Mouse (Mus musculus): Measurements from ENCODE around the gene Hip1. TPM values are rescaled to one million over a fixed set of nuclear protein-coding genes. Genes with fewer than 3 reads are reported as not detected.

Hip1 gene
- polyA plus RNA-seq, 1 experiment: 0.51 TPM

DNA sequence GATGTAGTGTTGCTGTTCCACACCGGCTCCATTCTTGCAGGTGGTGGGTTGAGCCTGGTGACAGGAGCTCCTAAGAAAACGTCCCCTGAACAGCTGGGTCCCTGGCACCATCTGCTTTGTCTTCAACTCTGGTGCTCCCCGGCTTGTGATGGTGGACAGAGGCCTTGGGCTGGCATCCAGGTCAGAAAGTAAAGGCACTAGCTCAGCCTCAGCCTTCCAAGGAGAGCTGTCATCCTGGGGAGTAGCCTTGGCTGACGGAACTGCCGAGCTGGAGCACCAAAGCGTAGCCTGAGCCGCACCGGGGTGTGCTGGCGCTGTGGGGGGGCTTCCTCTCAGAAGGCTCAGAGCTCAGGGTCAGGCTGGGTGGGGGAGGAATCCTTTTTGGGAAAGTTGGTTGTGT, 134.7 kb downstream of the Hip1 start:
- Histone ChIP-seq H3K27me3 (replicated peaks) (peaks cover 18% of the 10 kb centered on the region), H3K36me3 (replicated peaks; ENCODE audit: low read length) (no peaks in the 10 kb centered on the region), H3K9me3 (no peaks in the 10 kb centered on the region), H3K4me3 (replicated peaks) (no peak overlapping the region), H3K4me1 (no peaks in the 10 kb centered on the region)
- TF ChIP-seq GATA1 (IDR thresholded peaks at IDR 0.05; ENCODE audit: borderline replicate concordance, low read length): no peak
- no peak for TF ChIP-seq FLI1 (IDR thresholded peaks at IDR 0.05; ENCODE audit: low read length)

DNA sequence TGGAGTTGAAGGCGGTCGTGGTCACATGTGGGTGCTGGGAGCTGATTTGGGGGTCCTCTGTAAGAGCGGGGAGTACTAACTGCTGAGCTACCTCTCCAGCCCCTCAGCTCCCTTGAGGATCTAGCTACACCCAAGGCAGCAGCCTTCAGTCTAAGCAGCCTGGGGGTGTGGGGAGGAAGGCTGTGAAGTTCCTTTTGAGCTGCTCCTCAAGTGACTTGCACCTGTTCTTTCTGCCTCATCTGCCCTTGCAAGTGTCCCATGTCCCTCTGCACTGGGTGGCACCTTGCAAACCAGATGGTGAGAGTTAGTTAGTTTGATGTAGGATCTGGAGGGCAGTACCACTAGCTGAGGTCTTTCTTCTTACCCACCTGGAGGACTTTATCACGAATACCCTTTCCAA, 136.8 kb downstream of the Hip1 start:
- Histone ChIP-seq H3K4me1 (no peaks in the 10 kb centered on the region), H3K4me3 (replicated peaks) (no peak overlapping the region), H3K36me3 (replicated peaks; ENCODE audit: low read length) (no peaks in the 10 kb centered on the region), H3K27me3 (replicated peaks) (peaks cover 21% of the 10 kb centered on the region), H3K9me3 (no peaks in the 10 kb centered on the region)
- TF ChIP-seq FLI1 (IDR thresholded peaks at IDR 0.05; ENCODE audit: low read length): no peak
- TF ChIP-seq GATA1 (IDR thresholded peaks at IDR 0.05; ENCODE audit: borderline replicate concordance, low read length): no peak

DNA sequence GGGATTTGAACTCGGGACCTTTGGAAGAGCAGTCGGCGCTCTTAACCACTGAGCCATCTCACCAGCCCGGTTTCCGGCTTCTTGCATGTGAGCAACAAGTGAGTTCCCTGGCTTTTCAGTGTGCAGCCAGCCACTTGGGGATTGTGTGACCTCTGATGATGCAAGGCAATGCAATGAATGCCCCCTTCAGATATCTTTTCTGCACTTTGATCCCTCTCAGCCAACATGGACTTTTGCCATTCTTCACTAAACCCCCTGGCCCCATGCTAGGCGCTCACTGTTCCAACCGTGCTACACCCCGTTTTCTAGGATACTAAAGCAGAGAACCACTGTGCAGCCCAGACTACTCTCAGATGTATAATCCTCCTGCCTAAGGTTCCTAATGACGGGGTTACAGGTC, 139.5 kb downstream of the Hip1 start:
- TF ChIP-seq FLI1 (IDR thresholded peaks at IDR 0.05; ENCODE audit: low read length) (no peak), GATA1 (IDR thresholded peaks at IDR 0.05; ENCODE audit: borderline replicate concordance, low read length) (no peak)
- no peaks in the 10 kb centered on the region for H3K4me1 ChIP-seq
- no peaks in the 10 kb centered on the region for H3K36me3 ChIP-seq (replicated peaks; ENCODE audit: low read length)
- no peak overlapping the region for H3K4me3 ChIP-seq (replicated peaks)
- H3K27me3 ChIP-seq (replicated peaks): peaks cover 18% of the 10 kb centered on the region
- H3K9me3 ChIP-seq: 0 out of 2 replicates have a peak, but pooled peaks cover 3% of the 10 kb centered on the region

DNA sequence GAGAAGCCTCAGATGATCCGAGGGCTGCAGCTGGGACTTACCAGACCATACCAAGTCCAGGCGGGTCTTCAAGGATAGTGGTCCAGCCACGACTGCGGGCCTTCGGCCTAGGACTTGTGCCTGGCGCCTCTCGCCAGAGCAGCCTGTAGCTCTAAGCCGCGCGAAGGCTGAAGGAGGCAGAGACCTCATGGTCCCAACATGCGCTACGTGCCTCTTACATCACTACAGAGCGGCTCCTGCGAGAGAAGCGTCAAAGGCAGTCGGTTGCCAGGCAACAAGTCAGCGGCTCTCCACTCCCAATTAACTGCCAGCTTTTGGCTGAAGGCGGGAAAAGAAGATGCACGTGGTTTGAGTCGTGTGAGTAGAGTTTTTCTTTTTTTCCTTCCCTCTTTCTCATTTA, 140.3 kb downstream of the Hip1 start:
- H3K27me3 ChIP-seq (replicated peaks): peaks cover 18% of the 10 kb centered on the region
- no peaks in the 10 kb centered on the region for H3K36me3 ChIP-seq (replicated peaks; ENCODE audit: low read length)
- H3K4me1 ChIP-seq: no peaks in the 10 kb centered on the region
- H3K4me3 ChIP-seq (replicated peaks): no peak overlapping the region
- 0 out of 2 replicates have a peak, but pooled peaks cover 3% of the 10 kb centered on the region for H3K9me3 ChIP-seq
- no peak for TF ChIP-seq FLI1 (IDR thresholded peaks at IDR 0.05; ENCODE audit: low read length)
- TF ChIP-seq GATA1 (IDR thresholded peaks at IDR 0.05; ENCODE audit: borderline replicate concordance, low read length): no peak

DNA sequence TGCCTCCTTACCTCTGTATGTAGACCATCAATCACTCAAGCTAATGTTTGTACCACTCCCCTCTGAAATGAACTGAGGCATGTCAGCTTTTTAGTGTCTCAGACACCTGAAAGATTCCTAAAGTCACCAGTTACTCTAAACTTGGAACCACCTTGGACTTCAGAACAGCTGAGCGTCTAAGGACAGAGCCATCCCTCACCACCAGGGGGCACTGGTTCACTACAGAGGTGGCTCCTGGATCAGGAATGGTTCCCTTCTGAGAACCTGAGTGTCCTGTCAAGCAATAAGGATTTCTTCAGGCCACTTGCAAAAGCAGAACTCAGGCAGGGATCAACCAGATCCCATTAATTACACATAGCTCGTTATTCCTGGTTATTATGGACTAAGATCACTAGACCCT, 144.7 kb downstream of the Hip1 start:
- Histone ChIP-seq H3K27me3 (replicated peaks) (peaks cover 14% of the 10 kb centered on the region), H3K4me3 (replicated peaks) (no peak overlapping the region), H3K9me3 (0 out of 2 replicates have a peak, but pooled peaks cover 3% of the 10 kb centered on the region), H3K36me3 (replicated peaks; ENCODE audit: low read length) (no peaks in the 10 kb centered on the region), H3K4me1 (peaks cover 14% of the 10 kb centered on the region)
- TF ChIP-seq GATA1 (IDR thresholded peaks at IDR 0.05; ENCODE audit: borderline replicate concordance, low read length) (no peak), FLI1 (IDR thresholded peaks at IDR 0.05; ENCODE audit: low read length) (no peak)

DNA sequence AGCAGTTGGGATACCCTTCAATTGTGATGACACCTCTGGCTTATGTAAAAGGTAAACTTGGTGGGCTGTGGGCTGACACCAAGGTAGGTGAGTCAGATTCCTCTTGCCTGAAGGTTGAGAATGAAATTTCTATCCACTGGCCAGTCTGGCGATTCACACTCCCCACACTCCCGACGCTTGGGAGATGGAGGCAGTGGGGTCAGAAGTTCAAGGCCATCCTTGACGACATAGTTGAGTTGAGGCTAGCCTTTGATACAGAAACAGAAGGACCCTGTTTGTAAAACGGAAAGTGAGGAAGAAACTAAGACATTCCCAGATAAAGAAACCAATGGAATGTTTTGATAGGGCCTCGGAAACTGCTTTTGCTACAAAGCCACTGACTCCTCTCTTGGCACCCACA, 145.5 kb downstream of the Hip1 start:
- H3K9me3 ChIP-seq: 0 out of 2 replicates have a peak, but pooled peaks cover 3% of the 10 kb centered on the region
- H3K27me3 ChIP-seq (replicated peaks): peaks cover 10% of the 10 kb centered on the region
- TF ChIP-seq GATA1 (IDR thresholded peaks at IDR 0.05; ENCODE audit: borderline replicate concordance, low read length) (no peak), FLI1 (IDR thresholded peaks at IDR 0.05; ENCODE audit: low read length) (no peak)
- peak overlapping the region; percentile 1 for H3K4me3 ChIP-seq (replicated peaks)
- no peaks in the 10 kb centered on the region for H3K36me3 ChIP-seq (replicated peaks; ENCODE audit: low read length)
- H3K4me1 ChIP-seq: peaks cover 21% of the 10 kb centered on the region

DNA sequence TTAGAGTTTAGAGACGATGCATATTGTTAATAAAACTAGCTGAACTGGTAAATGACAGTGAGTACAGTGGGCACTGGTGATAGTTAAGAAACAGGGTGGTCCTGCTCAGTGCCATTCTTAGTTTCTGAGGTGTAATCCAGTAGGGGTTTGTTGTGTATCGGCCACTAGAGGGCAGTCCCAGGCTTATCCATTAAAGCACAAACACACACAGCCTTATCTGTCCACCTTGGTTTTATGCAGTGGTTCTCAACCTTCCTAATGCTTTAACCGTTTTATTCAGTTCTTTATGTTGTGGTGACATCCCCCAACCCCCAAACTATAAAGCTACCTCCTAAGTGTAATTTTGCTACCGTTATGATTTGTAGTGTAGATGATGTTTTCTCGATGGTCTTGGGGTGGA, 149.1 kb downstream of the Hip1 start:
- no peak for TF ChIP-seq GATA1 (IDR thresholded peaks at IDR 0.05; ENCODE audit: borderline replicate concordance, low read length)
- no peak for TF ChIP-seq FLI1 (IDR thresholded peaks at IDR 0.05; ENCODE audit: low read length)
- Histone ChIP-seq H3K27me3 (replicated peaks) (peaks cover 10% of the 10 kb centered on the region), H3K9me3 (no peaks in the 10 kb centered on the region), H3K36me3 (replicated peaks; ENCODE audit: low read length) (peaks cover 17% of the 10 kb centered on the region), H3K4me3 (replicated peaks) (no peak overlapping the region), H3K4me1 (peaks cover 44% of the 10 kb centered on the region)

DNA sequence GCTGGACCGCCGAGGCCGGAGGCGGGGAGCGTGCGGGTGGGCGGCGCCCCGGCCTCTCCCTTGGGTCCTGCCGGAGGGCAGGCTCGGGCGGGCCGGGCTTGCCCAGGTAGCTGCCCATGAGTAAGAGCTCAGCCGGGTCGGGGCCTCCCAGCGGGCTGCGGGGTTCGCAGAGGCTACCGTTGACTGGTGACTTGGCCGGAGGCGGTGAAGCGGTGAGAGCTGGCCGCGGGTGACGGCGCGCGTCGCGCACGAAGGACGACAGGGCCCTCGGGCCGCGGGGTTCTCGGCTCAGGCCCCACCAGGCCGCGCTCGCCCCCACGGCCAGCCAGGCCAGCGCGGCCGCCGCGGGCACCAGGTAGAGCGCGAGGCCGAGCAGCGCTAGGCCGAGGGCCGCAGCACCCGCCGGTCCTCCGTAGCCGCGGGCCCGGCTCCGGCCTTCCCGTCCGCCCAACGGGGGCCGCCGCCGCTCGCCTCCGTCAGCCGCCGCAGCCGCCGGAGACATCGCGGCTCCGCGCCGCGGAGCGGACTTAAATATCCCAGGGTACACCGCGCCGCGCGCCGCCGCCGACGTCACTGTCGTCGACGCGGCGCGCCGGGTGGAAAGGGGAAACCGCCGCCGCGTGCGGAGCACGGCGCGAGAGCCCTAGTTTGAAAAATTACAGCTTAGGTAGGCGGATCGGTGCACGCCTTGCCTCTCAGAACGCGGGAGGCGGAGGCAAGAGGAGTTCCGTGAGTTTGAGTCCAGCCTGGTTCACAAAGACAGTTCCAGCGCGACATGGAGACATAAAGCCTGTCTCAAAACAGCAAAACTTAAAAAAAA, 150.7 kb downstream of the Hip1 start, which contains the start of gene Pom121:
Gene Pom121, minus strand, starts transcription at position 543 of the 820 bp plus-strand sequence.
- no peaks in the 10 kb centered on the region for H3K9me3 ChIP-seq
- H3K4me3 ChIP-seq (replicated peaks): peak within 1 kb of the TSS; percentile 96
- H3K4me1 ChIP-seq: peaks cover 53% of the 10 kb centered on the region
- peaks cover 32% of the 10 kb centered on the region for H3K36me3 ChIP-seq (replicated peaks; ENCODE audit: low read length)
- TF ChIP-seq GATA1 (IDR thresholded peaks at IDR 0.05; ENCODE audit: borderline replicate concordance, low read length) (no peak), FLI1 (IDR thresholded peaks at IDR 0.05; ENCODE audit: low read length) (no peak)
- H3K27me3 ChIP-seq (replicated peaks): peaks cover 9% of the 10 kb centered on the region

DNA sequence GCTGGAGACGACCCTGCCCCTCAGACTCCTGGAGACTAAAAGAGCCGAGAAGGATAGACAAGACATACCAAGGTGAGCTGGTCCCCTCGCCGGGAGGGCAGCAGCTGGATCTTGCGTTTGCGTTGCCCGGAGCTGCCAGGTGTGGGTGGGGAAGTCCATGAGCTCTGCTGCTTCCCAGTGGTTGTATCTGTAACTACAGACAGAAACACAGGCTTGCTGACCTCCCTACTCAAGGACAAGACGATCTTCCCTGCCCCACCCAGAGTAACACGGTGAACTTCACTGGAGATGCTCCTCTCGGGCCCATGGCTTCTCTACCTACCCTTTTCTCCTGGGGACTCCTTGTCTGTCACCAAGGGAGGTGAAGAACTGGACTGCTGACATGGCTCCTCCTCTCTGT, 161.1 kb downstream of the Hip1 start:
- TF ChIP-seq FLI1 (IDR thresholded peaks at IDR 0.05; ENCODE audit: low read length): no peak
- TF ChIP-seq GATA1 (IDR thresholded peaks at IDR 0.05; ENCODE audit: borderline replicate concordance, low read length): no peak
- Histone ChIP-seq H3K9me3 (no peaks in the 10 kb centered on the region), H3K4me1 (peaks cover 18% of the 10 kb centered on the region), H3K27me3 (replicated peaks) (no peaks in the 10 kb centered on the region), H3K36me3 (replicated peaks; ENCODE audit: low read length) (peaks cover 96% of the 10 kb centered on the region), H3K4me3 (replicated peaks) (no peak overlapping the region)

DNA sequence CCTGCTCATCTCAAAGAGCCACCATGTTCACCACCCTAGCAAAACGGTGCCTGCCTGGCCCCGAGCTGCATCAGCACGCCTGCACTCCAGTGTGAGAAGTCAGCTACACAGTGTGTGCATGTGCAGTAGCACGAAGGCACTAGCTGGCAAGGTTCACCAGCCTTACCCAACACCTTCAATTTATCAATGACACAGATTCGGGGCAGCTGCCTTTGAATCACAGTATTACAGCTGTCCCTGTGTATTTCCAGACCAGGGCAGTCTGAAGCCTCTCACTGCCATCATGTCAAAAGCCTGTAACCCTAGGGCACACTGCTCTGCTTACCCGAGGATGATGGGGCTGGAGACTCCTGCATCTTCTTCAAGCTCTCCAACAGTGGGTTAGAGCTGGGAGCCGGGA, 162.2 kb downstream of the Hip1 start:
- Histone ChIP-seq H3K27me3 (replicated peaks) (no peaks in the 10 kb centered on the region), H3K4me1 (peaks cover 12% of the 10 kb centered on the region), H3K36me3 (replicated peaks; ENCODE audit: low read length) (peaks cover 96% of the 10 kb centered on the region), H3K9me3 (no peaks in the 10 kb centered on the region), H3K4me3 (replicated peaks) (no peak overlapping the region)
- TF ChIP-seq FLI1 (IDR thresholded peaks at IDR 0.05; ENCODE audit: low read length) (no peak), GATA1 (IDR thresholded peaks at IDR 0.05; ENCODE audit: borderline replicate concordance, low read length) (no peak)
